Mouse (Mus musculus) bone marrow, adult 2 months (tissue): ENCODE measurements around the gene Nr1d1. TPM values are rescaled to one million over a fixed set of nuclear protein-coding genes. Genes with fewer than 3 reads are reported as not detected.
A peak's percentile ranks its signal among the peaks of the same experiment; 100 is the strongest.
"Not testable (repeated sequence)": the region's sequence is repeated elsewhere in the genome, so short reads cannot be mapped to it uniquely, and the experiment has no call there.

Experiments
- H3K27ac ChIP-seq: fragments of 200-500 bp; 2 replicates; pipeline ENCODE4 v1.5.1; 2012; ENCODE audit warnings: low read depth, mild to moderate bottlenecking, control low read depth, inconsistent platforms, low read length; ENCODE audit not compliant: control insufficient read depth, poor library complexity, insufficient read depth
- H3K4me1 ChIP-seq: fragments of 200-500 bp; 2 replicates; pipeline ENCODE4 v1.6.1; 2011; ENCODE audit warnings: low read length; ENCODE audit not compliant: control insufficient read depth, insufficient read depth
- H3K4me3 ChIP-seq: fragments of 200-500 bp; replicated peaks from 2 replicates; pipeline ENCODE3; 2011; ENCODE audit warnings: mild to moderate bottlenecking, low read depth, low read length, control low read depth; ENCODE audit not compliant: control insufficient read depth
- CTCF ChIP-seq: fragments of 200-500 bp; IDR thresholded peaks from 2 replicates; pipeline ENCODE4 v1.5.1; 2011; ENCODE audit warnings: low read length, control low read depth; ENCODE audit not compliant: control insufficient read depth, insufficient read depth
- POLR2A ChIP-seq: fragments of 200-500 bp; IDR thresholded peaks from 2 replicates; pipeline ENCODE4 v1.6.1; 2011; ENCODE audit warnings: low read depth, mild to moderate bottlenecking, control low read depth, low read length, borderline replicate concordance; ENCODE audit not compliant: control insufficient read depth
- WGBS: fragments of 180-500 bp; shearing (Covaris S2); methylation state at CpG from one replicate; pipeline ENCODE4 v1.1.7; 2018; 5-methylcytosine and 5-hydroxymethylcytosine counted together
- polyA plus RNA-seq: library from polyadenylated mRNA; stranded (reverse); fragments of >200 nt; gene quantifications from 2 replicates; pipeline ENCODE4 v1.2.4, GENCODE M21; 2011; ENCODE audit warnings: low replicate concordance; ENCODE audit not compliant: missing spikeins, insufficient read depth, insufficient read length

Gene Nr1d1
- polyA plus RNA-seq, 1 experiment = 4.8 TPM

GRCm38 (mm10) chr11:98738428-98738911 is 36.7 kb downstream of the Nr1d1 start:
- H3K4me1 ChIP-seq = peaks cover 5% of the 10 kb centered on the region
- no peak overlapping the region for H3K4me3 ChIP-seq
- 68% methylated on average over 4 of the region's 4 CpGs for WGBS
- no peak overlapping the region for H3K27ac ChIP-seq
- TF ChIP-seq CTCF (no peak), POLR2A (no peak)

GRCm38 (mm10) chr11:98737220-98737619 is 37.9 kb downstream of the Nr1d1 start:
- H3K4me1 ChIP-seq, H3K4me3 ChIP-seq, H3K27ac ChIP-seq: not testable (repeated sequence)
- WGBS = 76% methylated on average over 2 of the region's 2 CpGs

- no peak overlapping the region for H3K4me3 ChIP-seq
- TF ChIP-seq POLR2A = no peak
- no peak for TF ChIP-seq CTCF
- H3K4me1 ChIP-seq = no peaks in the 10 kb centered on the region; the same call in 1 of the 2 replicates
- H3K27ac ChIP-seq = no peak overlapping the region
- WGBS = 79% methylated on average over 1 of the region's 1 CpGs
These were observed 39.0 kb downstream of the Nr1d1 start for GRCm38 (mm10) chr11:98736176-98736575.

GRCm38 (mm10) chr11:98735111-98735510 is 40.0 kb downstream of the Nr1d1 start:
- WGBS = 85% methylated on average over 4 of the region's 4 CpGs
- Histone ChIP-seq H3K27ac (no peak overlapping the region), H3K4me1 (no peaks in the 10 kb centered on the region; the same call in 1 of the 2 replicates), H3K4me3 (no peak overlapping the region)
- no peak for TF ChIP-seq POLR2A
- no peak for TF ChIP-seq CTCF

- H3K4me3 ChIP-seq = no peak overlapping the region
- H3K4me1 ChIP-seq = no peaks in the 10 kb centered on the region; the same call in 1 of the 2 replicates
- WGBS = 77% methylated on average over 3 of the region's 3 CpGs
- TF ChIP-seq POLR2A = no peak
- TF ChIP-seq CTCF = peak; percentile 31; the same call in 1 of the 2 replicates
- H3K27ac ChIP-seq = no peak overlapping the region
These were observed 41.1 kb downstream of the Nr1d1 start for GRCm38 (mm10) chr11:98734020-98734419.

- H3K27ac ChIP-seq = no peak overlapping the region
- WGBS = 84% methylated on average over 5 of the region's 5 CpGs
- no peak overlapping the region for H3K4me3 ChIP-seq
- H3K4me1 ChIP-seq = no peaks in the 10 kb centered on the region
- TF ChIP-seq CTCF (no peak), POLR2A (no peak)
These were observed 44.0 kb downstream of the Nr1d1 start for GRCm38 (mm10) chr11:98731134-98731533.

- WGBS = 68% methylated on average over 4 of the region's 4 CpGs
- H3K4me3 ChIP-seq = no peak overlapping the region
- no peaks in the 10 kb centered on the region for H3K4me1 ChIP-seq
- TF ChIP-seq POLR2A (no peak), CTCF (no peak)
- H3K27ac ChIP-seq = no peak overlapping the region
These were observed 44.4 kb downstream of the Nr1d1 start for GRCm38 (mm10) chr11:98730727-98731126.

GRCm38 (mm10) chr11:98729119-98729588 is 46.0 kb downstream of the Nr1d1 start, which contains the start of gene Med24:
Gene Med24, minus strand, starts transcription at chr11:98729435.
- H3K27ac ChIP-seq = no peak within 1 kb of the TSS; the same call in 1 of the 2 replicates
- TF ChIP-seq POLR2A (no peak), CTCF (no peak)
- WGBS = under 1% methylated on average over 16 of the region's 16 CpGs
- no peaks in the 10 kb centered on the region for H3K4me1 ChIP-seq
- H3K4me3 ChIP-seq = peak within 1 kb of the TSS; percentile 95
